16 mouse cellular contexts compared by ENCODE assay signal in the genomic region with DNA sequence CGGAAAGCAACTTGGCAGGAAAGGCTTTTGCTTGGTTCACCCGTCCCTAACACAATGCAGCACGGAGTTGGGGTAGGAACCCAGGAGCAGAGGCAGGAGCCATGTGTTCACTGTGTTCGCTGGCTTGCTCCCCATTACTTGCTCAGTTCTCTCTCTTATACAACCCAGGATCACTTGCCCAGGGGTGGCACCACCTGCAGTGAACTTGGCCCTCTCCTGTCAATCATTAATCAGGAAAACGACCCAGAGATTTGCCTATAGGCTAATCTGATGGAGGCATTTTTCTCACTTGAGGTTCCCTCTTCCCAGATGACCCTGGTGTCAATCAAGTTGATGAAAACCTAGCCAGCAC.
DNase-seq lines count a peak whose midpoint lies in the region; ATAC-seq and TF ChIP-seq lines count a peak whose summit lies in the region.
"Had no signal": no experiment of that assay in that cellular context is flagged by ENCODE, and none has a peak within 500 bp of the region (broad histone marks: within the 10 kb centered on the region; RNA-seq: fewer than 3 reads in every experiment).

No protein-coding gene starts in this region.

- H3K4me1 ChIP-seq in spleen, adult 2 months (ENCODE audit: control insufficient read depth, insufficient read depth, insufficient read length) = peaks cover 41% of the 10 kb centered on the region
- H3K4me1 ChIP-seq in kidney, embryonic 14.5 days (ENCODE audit: control insufficient read depth, insufficient read depth, low read length) = peaks cover 7% of the 10 kb centered on the region
- peaks cover 39% of the 10 kb centered on the region for H3K4me1 ChIP-seq in liver, embryonic 12.5 days

- H3K36me3 ChIP-seq in spleen, adult 2 months (ENCODE audit: control insufficient read depth, insufficient read depth, low read length) = no peaks in the 10 kb centered on the region
- no peaks in the 10 kb centered on the region for H3K36me3 ChIP-seq in kidney, embryonic 14.5 days (ENCODE audit: control insufficient read depth, insufficient read depth, low read length)
- no peaks in the 10 kb centered on the region for H3K36me3 ChIP-seq in liver, embryonic 12.5 days
- H3K36me3 ChIP-seq: embryonic facial prominence, embryonic 15.5 days; heart, embryonic 12.5 days; limb, embryonic 13.5 days had no signal

- H3K9ac ChIP-seq in kidney, embryonic 14.5 days (ENCODE audit: low read depth, low read length) = no peak overlapping the region
- H3K9ac ChIP-seq in liver, embryonic 12.5 days = no peak overlapping the region
- H3K9ac ChIP-seq: embryonic facial prominence, embryonic 15.5 days; heart, embryonic 12.5 days; limb, embryonic 13.5 days had no signal

- no peak for TF ChIP-seq CTCF in spleen, adult 2 months (IDR thresholded peaks at IDR 0.05; ENCODE audit: extremely low read depth, insufficient read depth, insufficient read length, insufficient replicate concordance)

- DNase-seq in spleen, adult 2 months (ENCODE audit: low read depth in 1 of 2, low spot score in 2 of 2) = no peak
- DNase-seq in spleen, postnatal 10 days (ENCODE audit: low spot score in 2 of 2) = no peak
- no peak for DNase-seq in gastrocnemius, postnatal 10 days
- DNase-seq in adrenal gland, postnatal 36 days = no peak
- no peak for DNase-seq in gastrocnemius, postnatal 4 days (ENCODE audit: low spot score in 2 of 2)
- DNase-seq: adrenal gland, postnatal 25 days; cerebellum, adult 11 months; gastrocnemius, adult 2 months; lung, postnatal 4 days; midbrain, embryonic 14.5 days had no signal

- H3K4me3 ChIP-seq in spleen, adult 2 months (ENCODE audit: extremely low read depth, insufficient read depth, insufficient read length) = no peak overlapping the region; the same call in 1 of the 2 replicates
- no peak overlapping the region for H3K4me3 ChIP-seq in kidney, embryonic 14.5 days (ENCODE audit: low read length)
- H3K4me3 ChIP-seq in liver, embryonic 12.5 days = no peak overlapping the region
- H3K4me3 ChIP-seq: embryonic facial prominence, embryonic 15.5 days; gastrocnemius, adult 2 months; heart, embryonic 12.5 days; limb, embryonic 13.5 days had no signal

- no peaks in the 10 kb centered on the region for H3K9me3 ChIP-seq in kidney, embryonic 14.5 days (ENCODE audit: control insufficient read depth, low read length)
- H3K9me3 ChIP-seq in liver, embryonic 12.5 days (replicated peaks) = no peaks in the 10 kb centered on the region
- H3K9me3 ChIP-seq: embryonic facial prominence, embryonic 15.5 days; heart, embryonic 12.5 days; limb, embryonic 13.5 days had no signal

- 66% methylated on average over 5 of the region's 5 CpGs for WGBS in spleen, adult 2 months
- WGBS in kidney, embryonic 14.5 days = 68% methylated on average over 5 of the region's 5 CpGs
- WGBS in liver, embryonic 12.5 days (ENCODE audit: insufficient replicate concordance) = 51% methylated on average over 5 of the region's 5 CpGs

- H3K4me2 ChIP-seq in kidney, embryonic 14.5 days (replicated peaks; ENCODE audit: low read depth, low read length) = no peak overlapping the region
- H3K4me2 ChIP-seq in liver, embryonic 12.5 days = peak overlapping the region; percentile 42
- H3K4me2 ChIP-seq: embryonic facial prominence, embryonic 15.5 days; heart, embryonic 12.5 days; limb, embryonic 13.5 days had no signal

- no peaks in the 10 kb centered on the region for H3K27me3 ChIP-seq in spleen, adult 2 months (ENCODE audit: control insufficient read depth, insufficient read depth, low read length)
- H3K27me3 ChIP-seq in kidney, embryonic 14.5 days (ENCODE audit: control insufficient read depth, insufficient read depth, low read length) = no peaks in the 10 kb centered on the region
- 0 out of 2 replicates have a peak, but pooled peaks cover 3% of the 10 kb centered on the region for H3K27me3 ChIP-seq in liver, embryonic 12.5 days (replicated peaks)
- H3K27me3 ChIP-seq: embryonic facial prominence, embryonic 15.5 days had no signal

- no peak for TF ChIP-seq POLR2A in spleen, adult 2 months (IDR thresholded peaks at IDR 0.05; ENCODE audit: low read depth, low read length)

- H3K27ac ChIP-seq in spleen, adult 2 months (ENCODE audit: insufficient read depth, low read length) = peak overlapping the region; percentile 95
- no peak overlapping the region for H3K27ac ChIP-seq in kidney, embryonic 14.5 days (ENCODE audit: low read depth, low read length)
- no peak overlapping the region for H3K27ac ChIP-seq in liver, embryonic 12.5 days
- H3K27ac ChIP-seq: embryonic facial prominence, embryonic 15.5 days; gastrocnemius, adult 2 months; limb, embryonic 13.5 days had no signal

- peak; percentile 40; the same call in 1 of the 2 replicates for ATAC-seq in kidney, embryonic 14.5 days (ENCODE audit: low FRiP score, low TSS enrichment)
- ATAC-seq in liver, embryonic 12.5 days = peak; percentile 52
- ATAC-seq: forebrain, embryonic 14.5 days had no signal
